Mouse (Mus musculus) naive thymus-derived CD4-positive, alpha-beta T cell, adult 5 months (primary cell): ENCODE data around the gene Lyve1. TPM values are rescaled to one million over a fixed set of nuclear protein-coding genes. Genes with fewer than 3 reads are reported as not detected.

Experiments
- polyA plus RNA-seq: library from polyadenylated mRNA; unstranded; fragments of 100-300 nt; shearing (Covaris generic); gene quantifications from one replicate; pipeline ENCODE4 v1.2.1, GENCODE M21; 2017

The Lyve1 gene
- polyA plus RNA-seq, result not detected

GRCm38 (mm10) chr7:110862751-110863289, at the start of gene Lyve1:
TSS of gene Lyve1 (minus strand) at chr7:110863239.

DNA sequence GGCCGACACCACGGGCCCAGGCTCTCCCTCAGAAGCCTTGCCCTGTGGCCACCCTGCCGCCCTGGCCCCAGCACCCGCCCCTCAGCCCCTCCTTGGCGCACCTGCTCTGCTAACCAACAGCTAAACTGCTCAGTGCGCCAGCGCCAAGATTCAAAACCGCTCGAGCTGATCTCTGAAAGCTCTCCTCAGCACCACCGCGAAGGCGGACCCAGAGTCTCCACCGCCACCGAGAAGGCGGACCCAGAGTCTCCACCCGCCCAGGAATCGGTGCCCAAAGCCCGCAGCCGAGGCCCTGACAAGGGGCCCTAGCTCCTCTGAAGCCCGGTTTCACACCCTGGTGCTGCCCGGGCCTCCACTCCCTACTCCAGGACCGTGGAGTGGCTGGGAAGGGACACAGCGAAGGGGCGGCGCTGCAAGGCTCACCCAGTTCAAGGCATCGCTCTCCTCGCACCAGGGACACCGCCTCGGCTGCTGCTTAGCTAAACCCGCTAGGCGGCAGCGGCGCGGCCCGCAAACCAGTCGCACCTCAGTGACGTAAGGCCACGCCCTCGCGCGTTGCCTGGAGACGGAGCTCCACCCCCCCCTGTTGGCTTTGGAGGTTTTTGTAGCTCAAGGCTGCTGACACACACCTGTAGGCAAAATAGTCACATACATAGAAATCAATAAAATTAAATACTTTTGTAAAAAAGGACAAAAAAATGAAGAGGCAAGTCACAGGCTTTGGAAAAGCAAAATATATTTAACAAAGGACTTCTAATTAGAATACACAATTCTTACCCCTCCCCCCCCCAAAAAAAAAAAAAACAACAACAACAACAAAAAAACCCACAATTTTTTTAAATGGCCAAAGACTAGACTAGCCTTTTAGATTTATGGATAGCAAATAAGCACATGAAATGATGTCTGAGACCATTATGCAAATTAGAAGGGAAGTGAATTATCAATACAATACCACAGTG, 18.8 kb downstream of the Lyve1 start, which contains the start of gene Rnf141:
Gene Rnf141, minus strand, starts transcription at position 542 of the 959 bp plus-strand sequence.

Other genes with a start within 250 kb of the Lyve1 start
- gene Sbf2, start 248.3 kb downstream of the Lyve1 start, polyA plus RNA-seq, result 11.3 TPM
- gene Adm, start 235.6 kb downstream of the Lyve1 start, polyA plus RNA-seq, result not detected
- 13.1 TPM for gene Ampd3, start 95.0 kb downstream of the Lyve1 start, polyA plus RNA-seq
- 13.9 TPM for gene Rnf141, start 18.8 kb downstream of the Lyve1 start, polyA plus RNA-seq
- 1.4 TPM for gene Mrvi1, start 119.2 kb upstream of the Lyve1 start, polyA plus RNA-seq
- gene Ctr9, start 165.7 kb upstream of the Lyve1 start, polyA plus RNA-seq, result 54.8 TPM
- 1,174 TPM for gene Eif4g2, start 219.8 kb upstream of the Lyve1 start, polyA plus RNA-seq